In genomic region chr12:117270199-117270598, GRCm38 (mm10) we compare ENCODE assay signal across 30 mouse cellular contexts.
DNase-seq lines count a peak whose midpoint lies in the region; ATAC-seq and TF ChIP-seq lines count a peak whose summit lies in the region.
"Had no signal": no experiment of that assay in that cellular context is flagged by ENCODE, and none has a peak within 500 bp of the region (broad histone marks: within the 10 kb centered on the region; RNA-seq: fewer than 3 reads in every experiment).

No protein-coding gene starts in this region.

- H3K4me3 ChIP-seq in forebrain, embryonic 14.5 days (ENCODE audit: low read depth, low read length), result no peak overlapping the region
- no peak overlapping the region for H3K4me3 ChIP-seq in forebrain, embryonic 10.5 days
- no peak overlapping the region for H3K4me3 ChIP-seq in neural tube, embryonic 13.5 days
- H3K4me3 ChIP-seq in neural tube, embryonic 15.5 days (replicated peaks), result no peak overlapping the region
- H3K4me3 ChIP-seq in midbrain, embryonic 12.5 days, result no peak overlapping the region
- no peak overlapping the region for H3K4me3 ChIP-seq in midbrain, postnatal 0 days (ENCODE audit: low read depth, low read length)
- H3K4me3 ChIP-seq in cerebellum, adult 2 months (replicated peaks; ENCODE audit: insufficient read depth, low read depth, low read length), result no peak overlapping the region
- no peak overlapping the region for H3K4me3 ChIP-seq in embryonic facial prominence, embryonic 10.5 days
- H3K4me3 ChIP-seq: heart, embryonic 15.5 days; kidney, embryonic 15.5 days; layer of hippocampus, adult 2 months; limb, embryonic 15.5 days; liver, embryonic 13.5 days; myocyte; neural tube, embryonic 12.5 days had no signal

- no peak for ATAC-seq in forebrain, embryonic 14.5 days
- ATAC-seq in neural tube, embryonic 13.5 days (ENCODE audit: low read depth), result no peak
- no peak for ATAC-seq in neural tube, embryonic 15.5 days (ENCODE audit: low FRiP score)
- no peak for ATAC-seq in midbrain, embryonic 12.5 days (ENCODE audit: low FRiP score, low read depth)
- no peak for ATAC-seq in midbrain, postnatal 0 days (ENCODE audit: low FRiP score)
- ATAC-seq: inflammation-experienced regulatory T-cells, adult 6 months; lung, postnatal 0 days had no signal

- no peaks in the 10 kb centered on the region for H3K27me3 ChIP-seq in forebrain, embryonic 14.5 days (replicated peaks; ENCODE audit: control insufficient read depth, insufficient read depth, low read length)
- H3K27me3 ChIP-seq in forebrain, embryonic 10.5 days (ENCODE audit: poor library complexity, severe bottlenecking), result no peaks in the 10 kb centered on the region
- H3K27me3 ChIP-seq in neural tube, embryonic 13.5 days, result no peaks in the 10 kb centered on the region
- H3K27me3 ChIP-seq in neural tube, embryonic 15.5 days (replicated peaks), result no peaks in the 10 kb centered on the region
- H3K27me3 ChIP-seq in midbrain, embryonic 12.5 days, result no peaks in the 10 kb centered on the region
- no peaks in the 10 kb centered on the region for H3K27me3 ChIP-seq in midbrain, postnatal 0 days (ENCODE audit: insufficient read depth, low read length)
- no peaks in the 10 kb centered on the region for H3K27me3 ChIP-seq in cerebellum, adult 2 months (ENCODE audit: control insufficient read depth, insufficient read depth, low read length)
- no peaks in the 10 kb centered on the region for H3K27me3 ChIP-seq in embryonic facial prominence, embryonic 10.5 days (replicated peaks; ENCODE audit: low read depth, poor library complexity, severe bottlenecking)
- H3K27me3 ChIP-seq: heart, embryonic 15.5 days; kidney, embryonic 15.5 days; limb, embryonic 15.5 days; liver, embryonic 13.5 days; neural tube, embryonic 12.5 days had no signal

- DNase-seq in forebrain, embryonic 14.5 days (ENCODE audit: low spot score), result no peak
- DNase-seq in forebrain, embryonic 10.5 days (ENCODE audit: extremely low spot score, low spot score), result no peak
- DNase-seq in midbrain, postnatal 0 days (ENCODE audit: low spot score), result no peak
- no peak for DNase-seq in cerebellum, adult 2 months
- DNase-seq in embryonic facial prominence, embryonic 10.5 days (ENCODE audit: low spot score), result no peak
- DNase-seq: adrenal gland, postnatal 14 days; cerebellum, adult 18-20 months; cerebellum, postnatal 14 days; gastrocnemius, postnatal 14 days; heart, postnatal 36 days; kidney, adult 18-20 months; kidney, postnatal 25 days; layer of hippocampus, postnatal 36 days; left cerebral cortex, postnatal 4 days; liver, embryonic 13.5 days; lung, adult 18-20 months; thymus, adult 2 months; thymus, postnatal 36 days had no signal

- H3K9me3 ChIP-seq in forebrain, embryonic 14.5 days (replicated peaks; ENCODE audit: control insufficient read depth, low read length), result no peaks in the 10 kb centered on the region
- no peaks in the 10 kb centered on the region for H3K9me3 ChIP-seq in forebrain, embryonic 10.5 days
- H3K9me3 ChIP-seq in neural tube, embryonic 13.5 days, result no peaks in the 10 kb centered on the region
- no peaks in the 10 kb centered on the region for H3K9me3 ChIP-seq in neural tube, embryonic 15.5 days (replicated peaks)
- no peaks in the 10 kb centered on the region for H3K9me3 ChIP-seq in midbrain, embryonic 12.5 days
- no peaks in the 10 kb centered on the region for H3K9me3 ChIP-seq in midbrain, postnatal 0 days (ENCODE audit: low read length)
- H3K9me3 ChIP-seq in embryonic facial prominence, embryonic 10.5 days, result no peaks in the 10 kb centered on the region
- H3K9me3 ChIP-seq: heart, embryonic 15.5 days; kidney, embryonic 15.5 days; limb, embryonic 15.5 days; liver, embryonic 13.5 days; neural tube, embryonic 12.5 days had no signal

- TF ChIP-seq CTCF in midbrain, postnatal 0 days (IDR thresholded peaks at IDR 0.05), result no peak
- no peak for TF ChIP-seq CTCF in cerebellum, adult 2 months (IDR thresholded peaks at IDR 0.05; ENCODE audit: borderline replicate concordance, insufficient read depth, low read depth, low read length)

- no peak overlapping the region for H3K4me2 ChIP-seq in forebrain, embryonic 14.5 days (ENCODE audit: low read length)
- H3K4me2 ChIP-seq in neural tube, embryonic 13.5 days, result no peak overlapping the region
- no peak overlapping the region for H3K4me2 ChIP-seq in neural tube, embryonic 15.5 days
- H3K4me2 ChIP-seq in midbrain, embryonic 12.5 days (replicated peaks), result no peak overlapping the region
- H3K4me2 ChIP-seq in midbrain, postnatal 0 days (ENCODE audit: low read depth, low read length, poor library complexity, severe bottlenecking), result no peak overlapping the region
- H3K4me2 ChIP-seq: heart, embryonic 15.5 days; kidney, embryonic 15.5 days; limb, embryonic 15.5 days; liver, embryonic 13.5 days; neural tube, embryonic 12.5 days had no signal

- H3K36me3 ChIP-seq in forebrain, embryonic 14.5 days (ENCODE audit: control insufficient read depth, insufficient read depth, low read length), result peaks cover 30% of the 10 kb centered on the region
- peaks cover 88% of the 10 kb centered on the region for H3K36me3 ChIP-seq in forebrain, embryonic 10.5 days (replicated peaks)
- no peaks in the 10 kb centered on the region; the same call in 1 of the 2 replicates for H3K36me3 ChIP-seq in neural tube, embryonic 13.5 days
- no peaks in the 10 kb centered on the region for H3K36me3 ChIP-seq in neural tube, embryonic 15.5 days
- H3K36me3 ChIP-seq in midbrain, embryonic 12.5 days, result peaks cover 73% of the 10 kb centered on the region
- peaks cover 13% of the 10 kb centered on the region for H3K36me3 ChIP-seq in midbrain, postnatal 0 days (ENCODE audit: insufficient read depth, low read length)
- peaks cover 34% of the 10 kb centered on the region for H3K36me3 ChIP-seq in embryonic facial prominence, embryonic 10.5 days (replicated peaks)
- H3K36me3 ChIP-seq: heart, embryonic 15.5 days; kidney, embryonic 15.5 days; limb, embryonic 15.5 days; liver, embryonic 13.5 days; neural tube, embryonic 12.5 days had no signal

- H3K27ac ChIP-seq in forebrain, embryonic 14.5 days (ENCODE audit: low read depth, low read length), result peak overlapping the region; percentile 64; the same call in 1 of the 2 replicates
- no peak overlapping the region for H3K27ac ChIP-seq in forebrain, embryonic 10.5 days
- H3K27ac ChIP-seq in neural tube, embryonic 13.5 days (replicated peaks), result peak overlapping the region; percentile 80; the same call in 1 of the 2 replicates
- H3K27ac ChIP-seq in neural tube, embryonic 15.5 days (replicated peaks), result no peak overlapping the region
- H3K27ac ChIP-seq in midbrain, embryonic 12.5 days (replicated peaks), result peak overlapping the region; percentile 75
- H3K27ac ChIP-seq in midbrain, postnatal 0 days (ENCODE audit: low read depth, low read length), result peak overlapping the region; percentile 62; the same call in 1 of the 2 replicates
- no peak overlapping the region for H3K27ac ChIP-seq in cerebellum, adult 2 months (ENCODE audit: insufficient read depth, low read length)
- H3K27ac ChIP-seq in embryonic facial prominence, embryonic 10.5 days (replicated peaks), result no peak overlapping the region
- H3K27ac ChIP-seq: heart, embryonic 15.5 days; kidney, embryonic 15.5 days; limb, embryonic 15.5 days; liver, embryonic 13.5 days; macrophage; neural tube, embryonic 12.5 days had no signal

- no peak for TF ChIP-seq POLR2A in cerebellum, adult 2 months (IDR thresholded peaks at IDR 0.05; ENCODE audit: borderline replicate concordance, insufficient read depth, low read length)

- 85% methylated on average over 4 of the region's 4 CpGs for WGBS in forebrain, embryonic 14.5 days
- WGBS in forebrain, embryonic 10.5 days, result 87% methylated on average over 4 of the region's 4 CpGs
- 91% methylated on average over 4 of the region's 4 CpGs for WGBS in neural tube, embryonic 13.5 days
- 88% methylated on average over 4 of the region's 4 CpGs for WGBS in neural tube, embryonic 15.5 days
- WGBS in midbrain, embryonic 12.5 days, result 79% methylated on average over 4 of the region's 4 CpGs
- WGBS in midbrain, postnatal 0 days, result 79% methylated on average over 4 of the region's 4 CpGs
- WGBS in cerebellum, adult 2 months, result 95% methylated on average over 4 of the region's 4 CpGs
- 84% methylated on average over 4 of the region's 4 CpGs for WGBS in embryonic facial prominence, embryonic 10.5 days

- no peak overlapping the region for H3K9ac ChIP-seq in forebrain, embryonic 14.5 days (ENCODE audit: low read length)
- no peak overlapping the region for H3K9ac ChIP-seq in neural tube, embryonic 13.5 days
- no peak overlapping the region for H3K9ac ChIP-seq in neural tube, embryonic 15.5 days (replicated peaks)
- no peak overlapping the region for H3K9ac ChIP-seq in midbrain, embryonic 12.5 days (replicated peaks)
- H3K9ac ChIP-seq in midbrain, postnatal 0 days (replicated peaks; ENCODE audit: low read length, poor library complexity, severe bottlenecking), result no peak overlapping the region
- H3K9ac ChIP-seq: heart, embryonic 15.5 days; kidney, embryonic 15.5 days; limb, embryonic 15.5 days; liver, embryonic 13.5 days; neural tube, embryonic 12.5 days had no signal

- H3K4me1 ChIP-seq in forebrain, embryonic 14.5 days (ENCODE audit: control insufficient read depth, insufficient read depth, low read length), result peaks cover 9% of the 10 kb centered on the region
- peaks cover 30% of the 10 kb centered on the region for H3K4me1 ChIP-seq in forebrain, embryonic 10.5 days
- H3K4me1 ChIP-seq in neural tube, embryonic 13.5 days (replicated peaks), result peaks cover 50% of the 10 kb centered on the region
- peaks cover 34% of the 10 kb centered on the region for H3K4me1 ChIP-seq in neural tube, embryonic 15.5 days
- peaks cover 61% of the 10 kb centered on the region for H3K4me1 ChIP-seq in midbrain, embryonic 12.5 days
- H3K4me1 ChIP-seq in midbrain, postnatal 0 days (ENCODE audit: insufficient read depth, low read length), result peaks cover 18% of the 10 kb centered on the region; the same call in 1 of the 2 replicates
- no peaks in the 10 kb centered on the region for H3K4me1 ChIP-seq in cerebellum, adult 2 months (ENCODE audit: control insufficient read depth, insufficient read depth, low read length)
- H3K4me1 ChIP-seq in embryonic facial prominence, embryonic 10.5 days, result peaks cover 23% of the 10 kb centered on the region
- H3K4me1 ChIP-seq: heart, embryonic 15.5 days; kidney, embryonic 15.5 days; limb, embryonic 15.5 days had no signal

Comparison
In these comparisons a context has a peak if more than half of its experiments do, and no peak if none do; other contexts are left out.
1. H3K27ac ChIP-seq: peak in forebrain, embryonic 14.5 days (single experiment), neural tube, embryonic 13.5 days (single experiment), midbrain, embryonic 12.5 days (single experiment) and midbrain, postnatal 0 days (single experiment); none in forebrain, embryonic 10.5 days (single experiment), neural tube, embryonic 15.5 days (single experiment), cerebellum, adult 2 months (single experiment) and embryonic facial prominence, embryonic 10.5 days (single experiment).